Mouse (Mus musculus) erythroblast, embryonic 14.5 days (primary cell): Measurements from ENCODE around the gene Lrch4.

Experiments used
- GATA1 ChIP-seq: IDR thresholded peaks from 2 replicates; pipeline ENCODE4 v1.6.1; 2012; ENCODE audit warnings: low read length, inconsistent platforms, mixed read lengths
- TAL1 ChIP-seq: IDR thresholded peaks from 3 replicates; pipeline ENCODE4 v1.6.1; 2012; ENCODE audit warnings: low read length, inconsistent platforms, mixed read lengths

DNA sequence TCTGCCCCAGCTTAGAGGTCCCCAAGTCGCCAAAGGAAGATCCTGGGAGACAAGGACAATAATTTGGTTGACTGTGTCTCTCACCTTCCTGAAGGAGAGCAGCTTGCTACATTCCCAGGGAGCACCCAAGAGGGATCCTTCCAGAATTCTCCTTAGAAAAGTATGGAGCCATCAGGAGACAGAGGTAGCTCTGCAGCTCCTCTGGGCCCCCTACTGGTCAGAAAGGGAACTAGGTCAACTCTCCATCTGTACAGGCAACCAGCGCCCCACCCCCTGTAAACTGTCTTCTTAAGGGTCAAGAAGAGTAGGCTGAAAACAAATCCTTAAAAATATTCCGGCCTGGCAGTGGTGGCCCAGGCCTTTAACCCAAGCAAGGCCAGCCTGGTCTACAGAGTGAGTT is 23.6 kb downstream of the Lrch4 start:
- TF ChIP-seq GATA1 (no peak), TAL1 (no peak)
